Mouse (Mus musculus) spleen, adult 2 months (tissue): ENCODE measurements around the gene Abcc12. TPM values are rescaled to one million over a fixed set of nuclear protein-coding genes. Genes with fewer than 3 reads are reported as not detected.

ENCODE experiments used
- DNase-seq, 2 experiments: peaks; one replicate each; pipeline versions ENCODE4 v3.0.0 to v3.0.0-alpha.2; 2012 to 2021; ENCODE audit warnings: low spot score in 2 of 2, low read depth in 1 of 2
- H3K27ac ChIP-seq: fragments of 200-500 bp; 2 replicates; pipeline ENCODE4 v1.5.1; 2012; ENCODE audit warnings: low read length, inconsistent platforms; ENCODE audit not compliant: insufficient read depth
- H3K27me3 ChIP-seq: fragments of 200-500 bp; 2 replicates; pipeline ENCODE4 v1.6.1; 2012; ENCODE audit warnings: mild to moderate bottlenecking, moderate library complexity, low read length, inconsistent platforms; ENCODE audit not compliant: control insufficient read depth, insufficient read depth
- H3K36me3 ChIP-seq: fragments of 200-500 bp; 2 replicates; pipeline ENCODE4 v1.6.1; 2012; ENCODE audit warnings: mild to moderate bottlenecking, low read length, inconsistent platforms; ENCODE audit not compliant: control insufficient read depth, insufficient read depth
- H3K4me1 ChIP-seq: fragments of 200-500 bp; 2 replicates; pipeline ENCODE4 v1.6.1; 2011; ENCODE audit warnings: inconsistent platforms; ENCODE audit not compliant: control insufficient read depth, insufficient read depth, insufficient read length
- H3K4me3 ChIP-seq: fragments of 200-500 bp; 2 replicates; pipeline ENCODE4 v1.5.1; 2011; ENCODE audit warnings: mild to moderate bottlenecking, inconsistent platforms; ENCODE audit not compliant: insufficient read depth, insufficient read length; ENCODE audit errors: extremely low read depth
- CTCF ChIP-seq: fragments of 200-500 bp; IDR thresholded peaks from 2 replicates; pipeline ENCODE4 v1.5.1; 2011; ENCODE audit warnings: mild to moderate bottlenecking, inconsistent platforms; ENCODE audit not compliant: insufficient read depth, insufficient read length, insufficient replicate concordance; ENCODE audit errors: extremely low read depth
- POLR2A ChIP-seq: fragments of 200-500 bp; IDR thresholded peaks from 2 replicates; pipeline ENCODE4 v1.6.1; 2011; ENCODE audit warnings: low read depth, low read length, inconsistent platforms
- WGBS: fragments of 180-500 bp; shearing (Covaris S2); methylation state at CpG from one replicate; pipeline ENCODE4 v1.1.7; 2018; 5-methylcytosine and 5-hydroxymethylcytosine counted together
- polyA plus RNA-seq: library from polyadenylated mRNA; depleted of rRNA; stranded (reverse); fragments of >200 nt; gene quantifications from 2 replicates; pipeline ENCODE4 v1.2.3, GENCODE M21; 2012; rRNA removed

Abcc12 gene
- polyA plus RNA-seq, result 0.08 TPM in 1 of 2 replicates, not detected in the other

- Histone ChIP-seq H3K36me3 (no peaks in the 10 kb centered on the region), H3K27me3 (no peaks in the 10 kb centered on the region), H3K4me3 (no peak within 1 kb of the TSS), H3K4me1 (no peaks in the 10 kb centered on the region), H3K27ac (no peak within 1 kb of the TSS)
- TF ChIP-seq POLR2A, result no peak
- TF ChIP-seq CTCF, result no peak
- DNase-seq, result no peak
These were observed at the start of gene Abcc12 for GRCm38 (mm10) chr8:86580458-86580857. TSS of gene Abcc12 (minus strand) at chr8:86580686.

GRCm38 (mm10) chr8:86630212-86630611 is 49.7 kb upstream of the Abcc12 start:
- TF ChIP-seq CTCF (no peak), POLR2A (no peak)
- WGBS, result 83% methylated on average over 5 of the region's 5 CpGs
- no peaks in the 10 kb centered on the region; the same call in 1 of the 2 replicates for H3K4me1 ChIP-seq
- peaks cover 9% of the 10 kb centered on the region for H3K36me3 ChIP-seq
- H3K27ac ChIP-seq, result no peak overlapping the region
- H3K4me3 ChIP-seq, result no peak overlapping the region
- H3K27me3 ChIP-seq, result no peaks in the 10 kb centered on the region
- no peak for DNase-seq

GRCm38 (mm10) chr8:86624915-86625314 is 44.4 kb upstream of the Abcc12 start:
- H3K4me1 ChIP-seq, result no peaks in the 10 kb centered on the region; the same call in 1 of the 2 replicates
- TF ChIP-seq CTCF, result no peak
- no peak for DNase-seq
- H3K27ac ChIP-seq, result no peak overlapping the region
- no peaks in the 10 kb centered on the region for H3K36me3 ChIP-seq
- peak overlapping the region; percentile 36 for H3K4me3 ChIP-seq
- no peaks in the 10 kb centered on the region for H3K27me3 ChIP-seq
- WGBS, result 10% methylated on average over 7 of the region's 7 CpGs

- H3K27ac ChIP-seq, result peak within 1 kb of the TSS; percentile 89
- 1% methylated on average over 62 of the region's 62 CpGs for WGBS
- peak; percentile 67; the same call in 1 of the 2 replicates for TF ChIP-seq POLR2A
- no peak for TF ChIP-seq CTCF
- no peaks in the 10 kb centered on the region for H3K36me3 ChIP-seq
- no peaks in the 10 kb centered on the region; the same call in 1 of the 2 replicates for H3K4me1 ChIP-seq
- peak; percentile 89 to 99 for DNase-seq
- H3K27me3 ChIP-seq, result no peaks in the 10 kb centered on the region
- H3K4me3 ChIP-seq, result peak within 1 kb of the TSS; percentile 77
These were observed 43.6 kb upstream of the Abcc12 start, which contains the start of gene Lonp2 for GRCm38 (mm10) chr8:86623911-86624731. TSS of gene Lonp2 (plus strand) at chr8:86624043.

GRCm38 (mm10) chr8:86623551-86623910 is 43.0 kb upstream of the Abcc12 start:
- H3K4me1 ChIP-seq, result no peaks in the 10 kb centered on the region; the same call in 1 of the 2 replicates
- no peaks in the 10 kb centered on the region for H3K36me3 ChIP-seq
- H3K27me3 ChIP-seq, result no peaks in the 10 kb centered on the region
- H3K27ac ChIP-seq, result peak overlapping the region; percentile 75
- under 1% methylated on average over 14 of the region's 14 CpGs for WGBS
- peak overlapping the region; percentile 56 for H3K4me3 ChIP-seq
- TF ChIP-seq POLR2A (no peak), CTCF (no peak)
- DNase-seq, result no peak

- Histone ChIP-seq H3K4me1 (peaks cover 5% of the 10 kb centered on the region; the same call in 1 of the 2 replicates), H3K4me3 (no peak overlapping the region), H3K27ac (no peak overlapping the region), H3K27me3 (no peaks in the 10 kb centered on the region), H3K36me3 (no peaks in the 10 kb centered on the region)
- 20% methylated on average over 7 of the region's 7 CpGs for WGBS
- no peak for DNase-seq
- no peak for TF ChIP-seq POLR2A
- TF ChIP-seq CTCF, result no peak
These were observed 37.4 kb upstream of the Abcc12 start for GRCm38 (mm10) chr8:86617759-86618387.
